In genomic region chr19:34441979-34442378, GRCm38 (mm10) we compare ENCODE assay signal across 10 mouse cellular contexts. TPM values are rescaled to one million over a fixed set of nuclear protein-coding genes. Genes with fewer than 3 reads are reported as not detected.
DNase-seq lines count a peak whose midpoint lies in the region; ATAC-seq and TF ChIP-seq lines count a peak whose summit lies in the region.
"Had no signal": no experiment of that assay in that cellular context is flagged by ENCODE, and none has a peak within 500 bp of the region (broad histone marks: within the 10 kb centered on the region; RNA-seq: fewer than 3 reads in every experiment).

No protein-coding gene starts in this region.

- H3K4me3 ChIP-seq in kidney, embryonic 16.5 days (ENCODE audit: low read length), result no peak overlapping the region
- H3K4me3 ChIP-seq in heart, postnatal 0 days (ENCODE audit: low read depth, low read length), result no peak overlapping the region
- H3K4me3 ChIP-seq in macrophage (ENCODE audit: inconsistent target), result peak overlapping the region; percentile 10; the same call in 1 of the 2 replicates
- H3K4me3 ChIP-seq: erythroblast, embryonic 14.5 days had no signal

- ATAC-seq in kidney, embryonic 16.5 days (ENCODE audit: low FRiP score, low TSS enrichment), result no peak
- ATAC-seq in heart, postnatal 0 days (ENCODE audit: insufficient read depth, low read depth), result no peak

- peak; percentile 10 to 38 for DNase-seq in kidney, adult 8-10 months
- peak; percentile 31 to 34 for DNase-seq in adrenal gland, adult 18-20 months (ENCODE audit: low spot score in 2 of 2)
- peak; percentile 24 for DNase-seq in heart, postnatal 0 days (ENCODE audit: low spot score)
- no peak for DNase-seq in cerebellum, postnatal 4 days (ENCODE audit: low spot score in 2 of 2)
- no peak for DNase-seq in thymus, postnatal 14 days
- DNase-seq in embryo, embryonic 9.5 days (ENCODE audit: extremely low spot score), result no peak

- H3K4me1 ChIP-seq in kidney, embryonic 16.5 days (ENCODE audit: insufficient read depth, low read length), result no peaks in the 10 kb centered on the region
- peaks cover 6% of the 10 kb centered on the region; the same call in 1 of the 2 replicates for H3K4me1 ChIP-seq in heart, postnatal 0 days (ENCODE audit: control insufficient read depth, insufficient read depth)

- TF ChIP-seq EP300 in heart, postnatal 0 days (IDR thresholded peaks at IDR 0.05; ENCODE audit: low read depth), result no peak

- no peaks in the 10 kb centered on the region for H3K79me2 ChIP-seq in macrophage (ENCODE audit: inconsistent target)

- WGBS in kidney, embryonic 16.5 days, result 69% methylated on average over 2 of the region's 2 CpGs
- 42% methylated on average over 2 of the region's 2 CpGs for WGBS in heart, postnatal 0 days
- 0% methylated on average over 2 of the region's 2 CpGs for WGBS in macrophage (ENCODE audit: missing documents)

- no peaks in the 10 kb centered on the region for H3K9me3 ChIP-seq in kidney, embryonic 16.5 days (ENCODE audit: low read length)
- H3K9me3 ChIP-seq in heart, postnatal 0 days (replicated peaks; ENCODE audit: control insufficient read depth, low read length), result no peaks in the 10 kb centered on the region
- H3K9me3 ChIP-seq: G1E had no signal

- no peak overlapping the region for H3K4me2 ChIP-seq in kidney, embryonic 16.5 days (replicated peaks; ENCODE audit: low read depth, low read length)
- no peak overlapping the region for H3K4me2 ChIP-seq in heart, postnatal 0 days (ENCODE audit: low read depth, low read length)

- H3K9ac ChIP-seq in kidney, embryonic 16.5 days (replicated peaks; ENCODE audit: low read length), result no peak overlapping the region
- H3K9ac ChIP-seq in heart, postnatal 0 days (replicated peaks; ENCODE audit: low read depth, low read length), result no peak overlapping the region

- H3K27ac ChIP-seq in kidney, embryonic 16.5 days (ENCODE audit: low read length), result no peak overlapping the region
- no peak overlapping the region for H3K27ac ChIP-seq in heart, postnatal 0 days (ENCODE audit: low read depth)
- peak overlapping the region; percentile 43 for H3K27ac ChIP-seq in macrophage

- TF ChIP-seq CTCF in heart, postnatal 0 days (IDR thresholded peaks at IDR 0.05; ENCODE audit: low read depth), result no peak

- no peaks in the 10 kb centered on the region for H3K27me3 ChIP-seq in kidney, embryonic 16.5 days (ENCODE audit: insufficient read depth, low read length)
- H3K27me3 ChIP-seq in heart, postnatal 0 days (ENCODE audit: control insufficient read depth, insufficient read depth, low read length), result no peaks in the 10 kb centered on the region

- H3K36me3 ChIP-seq in kidney, embryonic 16.5 days (ENCODE audit: insufficient read depth, low read length), result no peaks in the 10 kb centered on the region
- H3K36me3 ChIP-seq in heart, postnatal 0 days (replicated peaks; ENCODE audit: control insufficient read depth, insufficient read depth, low read length), result no peaks in the 10 kb centered on the region
- H3K36me3 ChIP-seq in macrophage (ENCODE audit: inconsistent target), result no peaks in the 10 kb centered on the region
- H3K36me3 ChIP-seq: G1E had no signal

RNA-seq across cellular contexts. Expression of gene Ch25h, which starts 33.0 kb away (rescaled TPM):
- 2.2 and 2.7 TPM in 2 replicates for polyA plus RNA-seq in kidney, embryonic 16.5 days (2015; fragmentation: Nextera tagmentation; extraction: Ambion mirVana)
- 1 to 10 TPM in 1 of 2 experiments, under 1 TPM in 1; 0.60 to 1.7 TPM for total RNA-seq in adrenal gland, adult 18-20 months (2021)
- total RNA-seq in heart, postnatal 0 days (2014; rRNA removed; ENCODE audit: low replicate concordance), result 1.5 and 2.7 TPM in 2 replicates
- 0.92 and 1.3 TPM in 2 replicates for polyA plus RNA-seq in heart, postnatal 0 days (2015; fragmentation: Nextera tagmentation; extraction: Ambion mirVana)
- 1 to 10 TPM in 8 of 26 experiments, under 1 TPM in 6, not detected in 12; 0.45 to 4.8 (median 1.3) TPM for total RNA-seq in macrophage (2018; cell fraction: chromatin; rRNA removed)
- total RNA-seq in macrophage (2018; cell fraction: cytosol; rRNA removed), result 1 to 10 TPM in 11 of 26 experiments, under 1 TPM in 15; 0.13 to 9.9 (median 0.72) TPM
- total RNA-seq in macrophage (2018; cell fraction: nucleus; rRNA removed), result 10 to 100 TPM in 8 of 26 experiments, 1 to 10 TPM in 13, under 1 TPM in 4, not detected in 1; 0.64 to 16.9 (median 5.9) TPM
- 1.2 to 3.1 TPM in 2 of 3 replicates, not detected in the other for polyA plus RNA-seq in macrophage (2018)
- polyA plus RNA-seq: erythroblast, embryonic 14.5 days; G1E had no signal

Comparison
In these comparisons a context has a peak if more than half of its experiments do, and no peak if none do; other contexts are left out.
1. DNase-seq: peak in kidney, adult 8-10 months (2 of 2), adrenal gland, adult 18-20 months (2 of 2) and heart, postnatal 0 days (single experiment); none in cerebellum, postnatal 4 days (0 of 2), thymus, postnatal 14 days (single experiment) and embryo, embryonic 9.5 days (single experiment).